Mouse (Mus musculus) heart, postnatal 0 days (tissue): ENCODE results near the gene Tfpi. TPM values are rescaled to one million over a fixed set of nuclear protein-coding genes. Genes with fewer than 3 reads are reported as not detected.
A peak's percentile ranks its signal among the peaks of the same experiment; 100 is the strongest.
"Not testable (repeated sequence)": the region's sequence is repeated elsewhere in the genome, so short reads cannot be mapped to it uniquely, and the experiment has no call there.

ENCODE experiments used
- ATAC-seq: fragments of 200-750 bp; cut with Nextera tagmentation; 2 replicates; pipeline ENCODE4 v1.8.0; 2017; ENCODE audit warnings: low read depth, moderate number of reproducible peaks, moderate library complexity; ENCODE audit not compliant: insufficient read depth
- DNase-seq: peaks from one replicate; pipeline ENCODE4 v3.0.0-alpha.2; 2016; ENCODE audit warnings: low spot score
- H3K27ac ChIP-seq: fragments of 300-500 bp; sonication (generic); 2 replicates; pipeline ENCODE4 v1.5.1; 2014; ENCODE audit warnings: low read depth, mild to moderate bottlenecking
- H3K27me3 ChIP-seq: fragments of 300-500 bp; sonication (generic); 2 replicates; pipeline ENCODE4 v1.6.1; 2014; ENCODE audit warnings: low read length, mixed read lengths; ENCODE audit not compliant: control insufficient read depth, insufficient read depth
- H3K36me3 ChIP-seq: fragments of 300-500 bp; sonication (generic); replicated peaks from 2 replicates; pipeline ENCODE4 v1.6.1; 2014; ENCODE audit warnings: low read length, mixed read lengths; ENCODE audit not compliant: control insufficient read depth, insufficient read depth
- H3K4me1 ChIP-seq: fragments of 300-500 bp; sonication (generic); 2 replicates; pipeline ENCODE4 v1.6.1; 2014; ENCODE audit warnings: antibody characterized with exemption; ENCODE audit not compliant: control insufficient read depth, insufficient read depth
- H3K4me2 ChIP-seq: fragments of 300-500 bp; sonication (generic); 2 replicates; pipeline ENCODE4 v1.6.1; 2014; ENCODE audit warnings: low read depth, mild to moderate bottlenecking, low read length, moderate library complexity
- H3K4me3 ChIP-seq: fragments of 300-500 bp; sonication (generic); 2 replicates; pipeline ENCODE4 v1.5.1; 2014; ENCODE audit warnings: low read depth, low read length
- H3K9ac ChIP-seq: fragments of 300-500 bp; sonication (generic); replicated peaks from 2 replicates; pipeline ENCODE4 v1.6.1; 2014; ENCODE audit warnings: low read depth, low read length, mixed read lengths
- H3K9me3 ChIP-seq: fragments of 300-500 bp; sonication (generic); replicated peaks from 2 replicates; pipeline ENCODE4 v1.6.1; 2016; ENCODE audit warnings: low read length; ENCODE audit not compliant: control insufficient read depth
- CTCF ChIP-seq: IDR thresholded peaks from 2 replicates; pipeline ENCODE4 v1.5.1; 2016; ENCODE audit warnings: antibody characterized with exemption, control low read depth, low read depth
- EP300 ChIP-seq: IDR thresholded peaks from 2 replicates; pipeline ENCODE4 v1.6.1; 2016; ENCODE audit warnings: antibody characterized with exemption, low read depth
- WGBS: fragments of 180-500 bp; shearing (Covaris S2); extraction: QIAGEN DNeasy Blood & Tissue Kit; methylation state at CpG from one replicate; pipeline ENCODE4 v1.1.7; 2014; 5-methylcytosine and 5-hydroxymethylcytosine counted together
- polyA plus RNA-seq: library from polyadenylated mRNA; unstranded; fragments of >200 nt; fragmentation: Nextera tagmentation; extraction: Ambion mirVana; gene quantifications from 2 replicates; pipeline ENCODE4 v1.2.1, GENCODE M21; 2015
- total RNA-seq: library from RNA; depleted of rRNA; stranded (reverse); fragments of >200 nt; gene quantifications from 2 replicates; pipeline ENCODE4 v1.2.3, GENCODE M21; 2014; ENCODE audit warnings: low replicate concordance

The Tfpi gene
- total and polyA plus RNA-seq, 2 experiments from 2014 or later = 55.2 to 58.4 TPM

- H3K4me1 ChIP-seq = no peaks in the 10 kb centered on the region
Observed at GRCm38 (mm10) chr2:84511036-84511435, 34.5 kb upstream of the Tfpi start.

GRCm38 (mm10) chr2:84504954-84505394, 28.4 kb upstream of the Tfpi start:
- H3K27ac ChIP-seq = peak overlapping the region; percentile 78
- H3K4me1 ChIP-seq, H3K4me2 ChIP-seq, H3K4me3 ChIP-seq, H3K9me3 ChIP-seq, DNase-seq, H3K27me3 ChIP-seq, H3K9ac ChIP-seq, H3K36me3 ChIP-seq: not testable (repeated sequence)
- peak; percentile 60; the same call in 1 of the 2 replicates for ATAC-seq
- 61% methylated on average over 5 of the region's 11 CpGs for WGBS
- TF ChIP-seq CTCF = 0 out of 2 replicates have a peak, but pooled peaks have one; percentile 3

More at GRCm38 (mm10) chr2:84511036-84511435, 34.5 kb upstream of the Tfpi start:
- ATAC-seq = no peak
- Histone ChIP-seq H3K4me2 (no peak overlapping the region), H3K36me3 (no peaks in the 10 kb centered on the region), H3K9me3 (no peaks in the 10 kb centered on the region), H3K9ac (no peak overlapping the region), H3K27ac (no peak overlapping the region), H3K4me3 (no peak overlapping the region), H3K27me3 (no peaks in the 10 kb centered on the region)
- TF ChIP-seq EP300 (no peak), CTCF (no peak)
- no peak for DNase-seq
- 86% methylated on average over 4 of the region's 4 CpGs for WGBS

GRCm38 (mm10) chr2:84504285-84504684, 27.7 kb upstream of the Tfpi start:
- H3K9ac ChIP-seq = no peak overlapping the region
- H3K27ac ChIP-seq = peak overlapping the region; percentile 78
- no peak overlapping the region for H3K4me3 ChIP-seq
- no peak overlapping the region for H3K4me2 ChIP-seq
- no peaks in the 10 kb centered on the region for H3K9me3 ChIP-seq
- H3K36me3 ChIP-seq = no peaks in the 10 kb centered on the region
- TF ChIP-seq CTCF = no peak
- DNase-seq = peak; percentile 43
- no peaks in the 10 kb centered on the region for H3K27me3 ChIP-seq
- 47% methylated on average over 4 of the region's 4 CpGs for WGBS
- 0 out of 2 replicates have a peak, but pooled peaks have one; percentile 33 for ATAC-seq
- H3K4me1 ChIP-seq = no peaks in the 10 kb centered on the region

GRCm38 (mm10) chr2:84498921-84499320, 22.3 kb upstream of the Tfpi start:
- Histone ChIP-seq H3K9me3 (no peaks in the 10 kb centered on the region), H3K36me3 (no peaks in the 10 kb centered on the region), H3K27me3 (no peaks in the 10 kb centered on the region), H3K9ac (no peak overlapping the region), H3K4me2 (no peak overlapping the region), H3K4me1 (no peaks in the 10 kb centered on the region), H3K27ac (no peak overlapping the region), H3K4me3 (no peak overlapping the region)
- no peak for TF ChIP-seq EP300
- TF ChIP-seq CTCF = no peak
- DNase-seq = no peak
- WGBS = 60% methylated on average over 3 of the region's 3 CpGs
- ATAC-seq = no peak

GRCm38 (mm10) chr2:84495108-84495507, 18.5 kb upstream of the Tfpi start:
- no peak overlapping the region for H3K27ac ChIP-seq
- no peak overlapping the region for H3K9ac ChIP-seq
- H3K36me3 ChIP-seq = no peaks in the 10 kb centered on the region
- no peak overlapping the region for H3K4me3 ChIP-seq
- DNase-seq (no peak), ATAC-seq (no peak)
- no peaks in the 10 kb centered on the region for H3K27me3 ChIP-seq
- no peak overlapping the region for H3K4me2 ChIP-seq
- H3K4me1 ChIP-seq = no peaks in the 10 kb centered on the region
- TF ChIP-seq EP300 (no peak), CTCF (no peak)
- WGBS = 75% methylated on average over 3 of the region's 3 CpGs
- no peaks in the 10 kb centered on the region for H3K9me3 ChIP-seq

GRCm38 (mm10) chr2:84493626-84494025, 17.1 kb upstream of the Tfpi start:
- TF ChIP-seq EP300 (no peak), CTCF (no peak)
- no peaks in the 10 kb centered on the region for H3K4me1 ChIP-seq
- WGBS = 77% methylated on average over 2 of the region's 2 CpGs
- ATAC-seq (no peak), DNase-seq (no peak)
- no peak overlapping the region for H3K9ac ChIP-seq
- no peaks in the 10 kb centered on the region for H3K27me3 ChIP-seq
- H3K9me3 ChIP-seq = no peaks in the 10 kb centered on the region
- no peak overlapping the region for H3K4me3 ChIP-seq
- no peaks in the 10 kb centered on the region for H3K36me3 ChIP-seq
- H3K4me2 ChIP-seq = no peak overlapping the region
- H3K27ac ChIP-seq = no peak overlapping the region
